Mouse (Mus musculus) bone marrow macrophage, adult 2 months (primary cell): ENCODE results near the gene Eci1.

Experiments
- CTCF ChIP-seq: IDR thresholded peaks from 2 replicates; pipeline ENCODE4 v1.5.1; 2012; ENCODE audit warnings: low read depth, mild to moderate bottlenecking, low read length, moderate library complexity
- POLR2A ChIP-seq: IDR thresholded peaks from 2 replicates; pipeline ENCODE4 v1.6.1; 2012; ENCODE audit warnings: mild to moderate bottlenecking, low read depth, low read length, borderline replicate concordance

- TF ChIP-seq POLR2A (no peak), CTCF (no peak)
Observed at GRCm38 (mm10) chr17:24469336-24469909, 43.0 kb downstream of the Eci1 start.
